Mouse (Mus musculus): ENCODE data around the gene Fam161b. TPM values are rescaled to one million over a fixed set of nuclear protein-coding genes. Genes with fewer than 3 reads are reported as not detected.
"Not testable (repeated sequence)": the region's sequence is repeated elsewhere in the genome, so short reads cannot be mapped to it uniquely, and the experiment has no call there.

The Fam161b gene
- total RNA-seq, 2 experiments from 2014 or later: 3.2 to 4.5 TPM

GRCm38 (mm10) chr12:84384644-84385081, 23.0 kb upstream of the Fam161b start:
- DNase-seq (ENCODE audit: low spot score in 2 of 2): no peak

- DNase-seq (ENCODE audit: low spot score in 2 of 2): no peak
Measured at GRCm38 (mm10) chr12:84382369-84382768, 20.7 kb upstream of the Fam161b start.

- no peak for DNase-seq (ENCODE audit: low spot score in 2 of 2)
Measured at GRCm38 (mm10) chr12:84373831-84374481, 12.3 kb upstream of the Fam161b start.

GRCm38 (mm10) chr12:84371647-84372046, 10.0 kb upstream of the Fam161b start:
- DNase-seq (ENCODE audit: low spot score in 2 of 2): no peak

GRCm38 (mm10) chr12:84366971-84367370, 5.3 kb upstream of the Fam161b start:
- no peak for DNase-seq (ENCODE audit: low spot score in 2 of 2)

GRCm38 (mm10) chr12:84365137-84365536, 3.5 kb upstream of the Fam161b start:
- no peak for DNase-seq (ENCODE audit: low spot score in 2 of 2)

- no peak for DNase-seq (ENCODE audit: low spot score in 2 of 2)
Measured at GRCm38 (mm10) chr12:84364291-84364690, 2.7 kb upstream of the Fam161b start.

- DNase-seq (ENCODE audit: low spot score in 2 of 2): no peak
Measured at GRCm38 (mm10) chr12:84362872-84363271, 1.2 kb upstream of the Fam161b start.

GRCm38 (mm10) chr12:84358699-84359098, 2.9 kb downstream of the Fam161b start:
- not testable (repeated sequence) for DNase-seq (ENCODE audit: low spot score in 2 of 2)

GRCm38 (mm10) chr12:84347192-84347591, 14.4 kb downstream of the Fam161b start:
- no peak for DNase-seq (ENCODE audit: low spot score in 2 of 2)

- DNase-seq (ENCODE audit: low spot score in 2 of 2): no peak
Measured at GRCm38 (mm10) chr12:84336963-84337625, 24.5 kb downstream of the Fam161b start.

GRCm38 (mm10) chr12:84327111-84327512, 34.5 kb downstream of the Fam161b start:
- DNase-seq (ENCODE audit: low spot score in 2 of 2): no peak

GRCm38 (mm10) chr12:84316721-84317621, 44.7 kb downstream of the Fam161b start, which contains the start of gene Zfp410:
Gene Zfp410 (plus strand): TSS chr12:84316852.
- peak; percentile 74 to 80 for DNase-seq (ENCODE audit: low spot score in 2 of 2)

- no peak for DNase-seq (ENCODE audit: low spot score in 2 of 2)
Measured at GRCm38 (mm10) chr12:84316006-84316405, 45.6 kb downstream of the Fam161b start.

GRCm38 (mm10) chr12:84311306-84311705, 50.3 kb downstream of the Fam161b start:
- DNase-seq (ENCODE audit: low spot score in 2 of 2): no peak

GRCm38 (mm10) chr12:84304554-84304953, 57.1 kb downstream of the Fam161b start:
- no peak for DNase-seq (ENCODE audit: low spot score in 2 of 2)

- no peak for DNase-seq (ENCODE audit: low spot score in 2 of 2)
Measured at GRCm38 (mm10) chr12:84304101-84304500, 57.5 kb downstream of the Fam161b start.

GRCm38 (mm10) chr12:84299265-84299664, 62.4 kb downstream of the Fam161b start:
- no peak for DNase-seq (ENCODE audit: low spot score in 2 of 2)

GRCm38 (mm10) chr12:84297851-84298250, 63.8 kb downstream of the Fam161b start:
- DNase-seq (ENCODE audit: low spot score in 2 of 2): no peak

Measured in adrenal gland, adult 18-20 months (tissue).